Mouse (Mus musculus): ENCODE measurements around the gene Wfdc1. TPM values are rescaled to one million over a fixed set of nuclear protein-coding genes. Genes with fewer than 3 reads are reported as not detected.

The Wfdc1 gene
- polyA plus RNA-seq, 1 experiment from 2014 or later: 4.6 TPM

GRCm38 (mm10) chr8:119699549-119700134 is 33.5 kb downstream of the Wfdc1 start, which contains the start of gene Atp2c2:
TSS of gene Atp2c2 (plus strand) at chr8:119700009.
- H3K4me1 ChIP-seq: peaks cover 4% of the 10 kb centered on the region; the same call in 1 of the 2 replicates
- 4% methylated on average over 26 of the region's 26 CpGs for WGBS
- H3K36me3 ChIP-seq (replicated peaks): no peaks in the 10 kb centered on the region
- no peak within 1 kb of the TSS for H3K27ac ChIP-seq
- H3K9me3 ChIP-seq: no peaks in the 10 kb centered on the region
- peaks cover 38% of the 10 kb centered on the region for H3K27me3 ChIP-seq (replicated peaks)
- H3K4me3 ChIP-seq: no peak within 1 kb of the TSS
- H3K9ac ChIP-seq: no peak within 1 kb of the TSS
- no peak within 1 kb of the TSS for H3K4me2 ChIP-seq
- ATAC-seq (replicated peaks): no peak

GRCm38 (mm10) chr8:119702965-119703364 is 36.8 kb downstream of the Wfdc1 start:
- peaks cover 34% of the 10 kb centered on the region for H3K27me3 ChIP-seq (replicated peaks)
- no peaks in the 10 kb centered on the region for H3K9me3 ChIP-seq
- H3K9ac ChIP-seq: no peak overlapping the region
- H3K36me3 ChIP-seq (replicated peaks): no peaks in the 10 kb centered on the region
- WGBS: 62% methylated on average over 7 of the region's 7 CpGs
- no peak overlapping the region for H3K27ac ChIP-seq
- no peak for ATAC-seq (replicated peaks)
- H3K4me3 ChIP-seq: no peak overlapping the region
- no peak overlapping the region for H3K4me2 ChIP-seq
- H3K4me1 ChIP-seq: peaks cover 4% of the 10 kb centered on the region; the same call in 1 of the 2 replicates

DNA sequence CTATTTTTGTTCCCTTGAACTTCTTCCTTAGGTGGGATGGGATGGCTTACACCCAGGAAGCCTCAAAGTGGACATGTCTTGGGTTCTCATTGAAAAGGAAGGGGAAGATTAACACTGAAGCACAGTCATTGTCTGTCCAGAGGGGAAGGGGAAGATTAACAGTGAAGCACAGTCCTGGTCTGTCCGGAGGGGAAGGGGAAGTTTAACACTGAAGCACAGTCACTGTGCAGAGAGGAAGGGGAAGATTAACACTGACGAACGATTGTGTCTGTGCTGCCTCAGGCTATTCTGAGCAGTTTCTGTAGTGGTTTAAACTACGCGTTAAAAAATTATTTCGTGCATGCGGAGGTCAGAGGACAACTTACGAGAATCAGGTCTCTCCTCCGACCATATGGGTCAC is 41.0 kb downstream of the Wfdc1 start:
- Histone ChIP-seq H3K4me1 (peaks cover 10% of the 10 kb centered on the region; the same call in 1 of the 2 replicates), H3K36me3 (replicated peaks) (no peaks in the 10 kb centered on the region), H3K27ac (no peak overlapping the region), H3K9me3 (no peaks in the 10 kb centered on the region), H3K4me3 (no peak overlapping the region), H3K9ac (no peak overlapping the region), H3K27me3 (replicated peaks) (0 out of 2 replicates have a peak, but pooled peaks cover under 1% of the 10 kb centered on the region), H3K4me2 (no peak overlapping the region)
- WGBS: 90% methylated on average over 9 of the region's 9 CpGs
- no peak for ATAC-seq (replicated peaks)

DNA sequence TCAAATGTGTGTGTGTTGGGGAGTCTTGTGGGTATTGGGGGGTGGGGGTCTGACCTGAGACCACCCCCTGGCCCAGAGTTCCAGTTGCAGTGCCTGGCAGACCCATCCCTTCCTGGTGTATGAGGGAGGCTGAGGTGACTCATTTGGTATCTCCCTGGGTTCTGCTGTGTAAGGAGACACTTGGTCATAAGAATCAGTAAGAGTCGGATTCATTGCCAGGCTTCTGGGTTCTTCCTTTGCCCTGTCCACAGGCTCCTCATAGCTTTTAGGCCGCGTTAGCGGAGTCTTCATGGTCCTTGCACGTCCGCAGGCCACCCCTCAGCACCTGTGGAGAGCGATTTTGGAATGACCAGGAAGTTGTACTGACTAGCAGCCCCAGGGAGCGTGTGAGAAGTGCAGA is 42.3 kb downstream of the Wfdc1 start:
- WGBS: 91% methylated on average over 8 of the region's 8 CpGs
- Histone ChIP-seq H3K9me3 (no peaks in the 10 kb centered on the region), H3K9ac (no peak overlapping the region), H3K27ac (no peak overlapping the region), H3K27me3 (replicated peaks) (no peaks in the 10 kb centered on the region), H3K4me1 (peaks cover 10% of the 10 kb centered on the region; the same call in 1 of the 2 replicates), H3K4me3 (no peak overlapping the region), H3K36me3 (replicated peaks) (no peaks in the 10 kb centered on the region), H3K4me2 (no peak overlapping the region)
- no peak for ATAC-seq (replicated peaks)

DNA sequence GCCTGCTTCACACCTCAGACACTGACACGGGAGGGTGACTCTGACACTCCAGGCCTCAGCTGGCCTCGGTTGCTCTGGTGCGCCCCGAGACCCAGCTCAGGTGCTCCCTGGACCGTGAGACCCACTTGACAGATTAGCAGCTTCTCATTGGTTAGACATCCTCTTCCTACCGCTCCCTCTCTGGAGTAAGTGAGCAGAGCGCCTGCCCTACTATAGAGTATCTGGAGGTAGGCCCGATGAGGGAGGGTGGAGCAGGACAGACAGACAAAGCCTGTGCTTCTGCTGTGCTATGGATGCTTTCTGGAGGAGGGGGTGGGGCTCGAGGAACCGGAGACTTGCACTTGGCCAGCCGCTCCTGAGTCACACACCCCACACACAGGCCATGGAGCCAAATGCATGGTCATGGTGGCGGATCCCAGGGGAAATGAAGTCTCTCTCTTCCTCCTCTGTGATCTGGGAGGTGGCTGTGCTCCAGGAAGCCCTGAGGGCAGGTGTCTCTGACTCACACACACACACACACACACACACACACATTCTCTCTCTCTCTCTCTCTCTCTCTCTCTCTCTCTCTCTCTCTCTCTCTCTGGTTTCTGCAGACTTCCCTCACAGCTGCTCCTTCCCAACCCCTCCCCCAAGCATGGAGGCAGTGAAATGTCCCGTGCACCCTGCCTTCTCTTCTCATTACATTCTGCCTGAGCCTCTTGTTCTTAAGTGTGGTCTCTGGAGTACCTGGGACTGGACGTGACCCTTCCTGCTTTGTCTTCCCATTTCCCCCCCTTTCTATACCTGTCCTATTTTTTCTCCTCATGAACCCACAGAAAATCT is 42.9 kb downstream of the Wfdc1 start:
- ATAC-seq (replicated peaks): no peak
- peaks cover 10% of the 10 kb centered on the region; the same call in 1 of the 2 replicates for H3K4me1 ChIP-seq
- no peak overlapping the region for H3K4me2 ChIP-seq
- no peaks in the 10 kb centered on the region for H3K36me3 ChIP-seq (replicated peaks)
- no peak overlapping the region for H3K4me3 ChIP-seq
- H3K9ac ChIP-seq: no peak overlapping the region
- 69% methylated on average over 14 of the region's 14 CpGs for WGBS
- H3K27me3 ChIP-seq (replicated peaks): no peaks in the 10 kb centered on the region
- H3K27ac ChIP-seq: no peak overlapping the region
- H3K9me3 ChIP-seq: no peaks in the 10 kb centered on the region

- no peak overlapping the region for H3K27ac ChIP-seq
These were observed 43.5 kb downstream of the Wfdc1 start for GRCm38 (mm10) chr8:119709703-119710093.

DNA sequence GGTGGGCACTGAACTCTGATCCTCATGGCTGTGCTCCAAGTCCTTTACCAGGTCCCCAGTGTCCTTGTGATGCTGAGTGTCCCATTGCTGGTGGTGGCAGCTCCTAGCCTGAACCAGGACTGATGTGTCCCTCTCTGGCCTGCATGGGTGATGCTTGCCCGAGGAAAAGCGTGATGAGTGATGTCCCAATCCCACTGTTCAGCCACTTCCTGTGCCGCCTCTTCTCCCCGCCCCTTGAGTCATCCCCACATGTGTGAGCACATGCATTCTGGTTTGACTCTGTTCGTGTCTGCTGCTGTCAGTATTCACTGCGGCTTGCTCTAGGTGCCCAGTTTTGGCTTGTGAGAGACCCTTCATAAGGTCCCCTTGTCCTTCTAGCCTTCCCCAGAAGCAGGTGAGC is 46.1 kb downstream of the Wfdc1 start:
- Histone ChIP-seq H3K27ac (no peak overlapping the region), H3K4me3 (no peak overlapping the region), H3K36me3 (replicated peaks) (no peaks in the 10 kb centered on the region), H3K4me1 (peaks cover 10% of the 10 kb centered on the region; the same call in 1 of the 2 replicates), H3K27me3 (replicated peaks) (no peaks in the 10 kb centered on the region), H3K4me2 (no peak overlapping the region), H3K9ac (no peak overlapping the region), H3K9me3 (no peaks in the 10 kb centered on the region)
- no peak for ATAC-seq (replicated peaks)
- whole genome bisulfite sequencing: 79% methylated on average over 6 of the region's 6 CpGs

More at GRCm38 (mm10) chr8:119709703-119710093, 43.5 kb downstream of the Wfdc1 start:
- 78% methylated on average over 11 of the region's 11 CpGs for WGBS
- no peaks in the 10 kb centered on the region for H3K36me3 ChIP-seq (replicated peaks)
- H3K4me1 ChIP-seq: peaks cover 10% of the 10 kb centered on the region; the same call in 1 of the 2 replicates
- no peak for ATAC-seq (replicated peaks)
- H3K4me2 ChIP-seq: no peak overlapping the region
- H3K9me3 ChIP-seq: no peaks in the 10 kb centered on the region
- H3K27me3 ChIP-seq (replicated peaks): no peaks in the 10 kb centered on the region
- no peak overlapping the region for H3K9ac ChIP-seq
- H3K4me3 ChIP-seq: no peak overlapping the region

DNA sequence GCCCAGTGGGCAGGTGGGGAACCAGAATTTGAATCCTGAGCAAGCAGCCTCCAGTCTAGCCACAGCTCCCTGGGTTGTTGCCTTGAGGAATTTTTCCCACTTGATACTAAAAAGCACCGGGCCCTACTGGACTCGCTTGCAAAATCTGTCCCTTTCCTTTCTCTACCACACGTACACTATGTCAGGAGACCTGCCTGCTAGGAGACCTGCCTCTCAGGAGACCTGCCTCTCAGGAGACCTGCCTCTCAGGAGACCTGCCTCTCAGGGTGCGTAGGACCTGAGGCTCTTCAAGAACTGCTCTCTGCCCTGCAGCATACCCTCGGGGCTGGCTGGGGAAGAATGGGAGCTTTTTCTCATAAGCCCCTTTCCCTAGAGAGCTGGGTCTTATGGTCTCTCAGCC is 47.3 kb downstream of the Wfdc1 start:
- ATAC-seq (replicated peaks): no peak
- Histone ChIP-seq H3K4me1 (peaks cover 10% of the 10 kb centered on the region; the same call in 1 of the 2 replicates), H3K36me3 (replicated peaks) (no peaks in the 10 kb centered on the region), H3K4me2 (no peak overlapping the region), H3K27ac (no peak overlapping the region), H3K9me3 (no peaks in the 10 kb centered on the region), H3K4me3 (no peak overlapping the region), H3K27me3 (replicated peaks) (no peaks in the 10 kb centered on the region), H3K9ac (no peak overlapping the region)
- 77% methylated on average over 5 of the region's 5 CpGs for WGBS

DNA sequence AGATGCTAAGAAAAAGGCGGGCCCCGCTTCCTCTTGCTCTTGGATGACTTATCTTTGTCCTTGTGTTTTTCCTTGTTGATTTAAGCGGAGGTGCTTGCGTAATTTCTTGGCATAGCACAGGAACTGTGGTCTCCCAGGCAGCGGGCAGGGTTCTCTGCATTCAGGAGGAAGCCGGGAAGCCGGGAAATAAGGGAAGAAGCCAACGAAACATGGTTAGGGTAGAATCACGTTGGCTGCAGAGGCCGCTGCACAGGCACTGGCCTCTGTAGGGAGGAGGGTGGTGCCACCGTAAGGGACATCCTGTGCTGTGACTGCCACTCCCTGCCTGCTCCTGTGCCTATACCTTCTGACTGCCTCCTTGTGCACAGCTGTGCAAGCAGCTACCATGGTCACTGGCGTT is 49.1 kb downstream of the Wfdc1 start:
- no peaks in the 10 kb centered on the region for H3K27me3 ChIP-seq (replicated peaks)
- H3K27ac ChIP-seq: no peak overlapping the region
- no peaks in the 10 kb centered on the region for H3K4me1 ChIP-seq
- H3K36me3 ChIP-seq (replicated peaks): no peaks in the 10 kb centered on the region
- H3K4me2 ChIP-seq: no peak overlapping the region
- H3K4me3 ChIP-seq: no peak overlapping the region
- 68% methylated on average over 12 of the region's 12 CpGs for WGBS
- no peaks in the 10 kb centered on the region for H3K9me3 ChIP-seq
- ATAC-seq (replicated peaks): no peak
- no peak overlapping the region for H3K9ac ChIP-seq

GRCm38 (mm10) chr8:119716730-119717299 is 50.6 kb downstream of the Wfdc1 start:
- H3K36me3 ChIP-seq (replicated peaks): no peaks in the 10 kb centered on the region
- no peak overlapping the region for H3K27ac ChIP-seq
- no peak overlapping the region for H3K4me3 ChIP-seq
- H3K27me3 ChIP-seq (replicated peaks): no peaks in the 10 kb centered on the region
- no peak overlapping the region for H3K4me2 ChIP-seq
- H3K4me1 ChIP-seq: no peaks in the 10 kb centered on the region
- no peak for ATAC-seq (replicated peaks)
- no peaks in the 10 kb centered on the region for H3K9me3 ChIP-seq
- no peak overlapping the region for H3K9ac ChIP-seq

DNA sequence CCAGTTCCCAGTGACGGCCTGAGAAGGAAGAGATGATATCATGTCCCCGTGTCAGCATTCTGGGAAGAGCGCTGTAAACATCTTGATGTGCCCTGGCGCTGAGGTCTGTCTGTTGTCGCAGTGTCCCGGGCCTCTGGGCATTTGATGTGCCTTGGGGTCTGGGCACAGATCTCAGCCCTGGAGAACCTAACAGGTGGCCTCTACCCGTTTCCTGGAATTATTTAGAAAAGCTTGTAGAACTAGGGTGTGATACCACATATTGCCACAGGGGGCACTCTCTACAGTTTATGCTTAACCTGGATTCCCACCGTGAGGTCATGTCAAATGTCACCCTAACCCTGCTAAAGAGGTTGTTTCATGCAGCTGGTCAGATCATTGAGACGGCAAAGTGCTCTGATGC is 51.6 kb downstream of the Wfdc1 start:
- 63% methylated on average over 9 of the region's 9 CpGs for WGBS
- ATAC-seq (replicated peaks): no peak

DNA sequence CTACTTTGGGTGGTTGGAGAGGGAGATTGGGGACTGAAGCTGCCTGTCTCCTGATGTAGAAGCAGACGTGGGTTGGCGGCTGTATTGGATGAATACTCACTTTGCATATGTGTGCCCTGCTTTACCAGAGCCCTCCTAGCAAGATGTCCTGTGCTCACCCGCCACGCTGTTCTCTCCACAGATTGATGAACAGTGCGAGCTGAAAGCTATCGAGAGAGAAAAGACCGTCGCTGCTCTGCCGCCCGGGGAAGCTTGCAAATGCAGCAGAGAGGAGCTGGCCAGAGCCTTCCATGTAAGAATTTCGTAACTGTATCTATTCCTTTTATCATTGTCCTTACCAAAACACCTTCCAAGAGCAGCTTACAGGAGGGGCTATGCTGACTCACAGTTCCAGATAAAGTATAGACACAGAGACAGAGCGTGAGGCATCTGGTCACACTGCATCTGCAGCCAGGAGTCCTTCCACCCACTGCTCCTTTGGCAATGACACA is 52.9 kb downstream of the Wfdc1 start:
- no peak for ATAC-seq (replicated peaks)
- Histone ChIP-seq H3K27ac (no peak overlapping the region), H3K27me3 (replicated peaks) (no peaks in the 10 kb centered on the region), H3K4me2 (no peak overlapping the region), H3K9ac (no peak overlapping the region), H3K4me1 (no peaks in the 10 kb centered on the region), H3K9me3 (no peaks in the 10 kb centered on the region), H3K36me3 (replicated peaks) (no peaks in the 10 kb centered on the region), H3K4me3 (no peak overlapping the region)
- WGBS: 56% methylated on average over 12 of the region's 12 CpGs

More for the DNA sequence above, 51.6 kb downstream of the Wfdc1 start:
- no peaks in the 10 kb centered on the region for H3K36me3 ChIP-seq (replicated peaks)
- no peak overlapping the region for H3K27ac ChIP-seq
- H3K27me3 ChIP-seq (replicated peaks): no peaks in the 10 kb centered on the region
- no peak overlapping the region for H3K4me3 ChIP-seq
- no peaks in the 10 kb centered on the region for H3K9me3 ChIP-seq
- H3K4me1 ChIP-seq: no peaks in the 10 kb centered on the region
- H3K9ac ChIP-seq: no peak overlapping the region
- H3K4me2 ChIP-seq: no peak overlapping the region
